Mouse (Mus musculus) cerebellum, adult 2 months (tissue): ENCODE results near the gene Slc35b4.

ENCODE experiments used
- CTCF ChIP-seq: fragments of 200-500 bp; IDR thresholded peaks from 2 replicates; pipeline ENCODE4 v1.5.1; 2011; ENCODE audit warnings: low read depth, mild to moderate bottlenecking, control low read depth, low read length, moderate library complexity, borderline replicate concordance; ENCODE audit not compliant: insufficient read depth
- POLR2A ChIP-seq: fragments of 200-500 bp; IDR thresholded peaks from 2 replicates; pipeline ENCODE4 v1.6.1; 2011; ENCODE audit warnings: low read length, control low read depth, borderline replicate concordance; ENCODE audit not compliant: insufficient read depth

GRCm38 (mm10) chr6:34155137-34155804 is 21.6 kb downstream of the Slc35b4 start:
- TF ChIP-seq CTCF (no peak), POLR2A (no peak)
